Mouse (Mus musculus) brain, adult 2 months (tissue): ENCODE measurements around the gene 4930404H24Rik.
A peak's percentile ranks its signal among the peaks of the same experiment; 100 is the strongest.
"Not testable (repeated sequence)": the region's sequence is repeated elsewhere in the genome, so short reads cannot be mapped to it uniquely, and the experiment has no call there.

Source experiments
- DNase-seq: peaks from one replicate; pipeline ENCODE4 v3.0.0; 2011; ENCODE audit warnings: low read depth, low spot score

Gene 4930404H24Rik

GRCm38 (mm10) chr2:153478583-153478982, 14.0 kb upstream of the 4930404H24Rik start:
- DNase-seq, result peak; percentile 86

- no peak for DNase-seq
These were observed 13.1 kb upstream of the 4930404H24Rik start for GRCm38 (mm10) chr2:153479486-153479885.

GRCm38 (mm10) chr2:153481108-153481860, 11.3 kb upstream of the 4930404H24Rik start:
- DNase-seq, result peak; percentile 48

GRCm38 (mm10) chr2:153481861-153482120, 10.8 kb upstream of the 4930404H24Rik start:
- DNase-seq, result no peak

- DNase-seq, result peak; percentile 82
These were observed 9.2 kb upstream of the 4930404H24Rik start for GRCm38 (mm10) chr2:153483118-153483983.

GRCm38 (mm10) chr2:153484071-153484470, 8.5 kb upstream of the 4930404H24Rik start:
- DNase-seq, result no peak

GRCm38 (mm10) chr2:153490116-153490515, 2.5 kb upstream of the 4930404H24Rik start:
- DNase-seq, result no peak

GRCm38 (mm10) chr2:153490940-153491339, 1.6 kb upstream of the 4930404H24Rik start:
- peak; percentile 46 for DNase-seq

- DNase-seq, result peak; percentile 92
These were observed 945 bp upstream of the 4930404H24Rik start for GRCm38 (mm10) chr2:153491512-153492178.

GRCm38 (mm10) chr2:153492179-153492517, 442 bp upstream of the 4930404H24Rik start:
- DNase-seq, result no peak

- DNase-seq, result no peak
These were observed 772 bp downstream of the 4930404H24Rik start for GRCm38 (mm10) chr2:153493393-153493731.

GRCm38 (mm10) chr2:153493781-153494292, 1.2 kb downstream of the 4930404H24Rik start:
- DNase-seq, result no peak

- DNase-seq, result peak; percentile 94
These were observed 1.8 kb downstream of the 4930404H24Rik start for GRCm38 (mm10) chr2:153494293-153494811.

- DNase-seq, result not testable (repeated sequence)
These were observed 2.8 kb downstream of the 4930404H24Rik start for GRCm38 (mm10) chr2:153495391-153495790.

- DNase-seq, result no peak
These were observed 3.2 kb downstream of the 4930404H24Rik start for GRCm38 (mm10) chr2:153495818-153496217.

- DNase-seq, result no peak
These were observed 3.7 kb downstream of the 4930404H24Rik start for GRCm38 (mm10) chr2:153496301-153496700.

GRCm38 (mm10) chr2:153496898-153497297, 4.3 kb downstream of the 4930404H24Rik start:
- peak; percentile 89 for DNase-seq

GRCm38 (mm10) chr2:153499154-153499553, 6.6 kb downstream of the 4930404H24Rik start:
- peak; percentile 82 for DNase-seq

- DNase-seq, result no peak
These were observed 13.8 kb downstream of the 4930404H24Rik start for GRCm38 (mm10) chr2:153506385-153506784.

- no peak for DNase-seq
These were observed 15.4 kb downstream of the 4930404H24Rik start for GRCm38 (mm10) chr2:153507969-153508368.

- DNase-seq, result no peak
These were observed 15.8 kb downstream of the 4930404H24Rik start for GRCm38 (mm10) chr2:153508405-153508804.
